Mouse (Mus musculus) liver, adult 2 months (tissue): ENCODE results near the gene Hikeshi.

ENCODE experiments used
- CTCF ChIP-seq: fragments of 200-500 bp; IDR thresholded peaks from 2 replicates; pipeline ENCODE4 v1.5.1; 2011; ENCODE audit warnings: low read depth, low read length, control low read depth
- POLR2A ChIP-seq: fragments of 200-500 bp; IDR thresholded peaks from 2 replicates; pipeline ENCODE4 v1.6.1; 2011; ENCODE audit warnings: low read length, control low read depth; ENCODE audit not compliant: insufficient read depth; ENCODE audit errors: extremely low read depth

DNA sequence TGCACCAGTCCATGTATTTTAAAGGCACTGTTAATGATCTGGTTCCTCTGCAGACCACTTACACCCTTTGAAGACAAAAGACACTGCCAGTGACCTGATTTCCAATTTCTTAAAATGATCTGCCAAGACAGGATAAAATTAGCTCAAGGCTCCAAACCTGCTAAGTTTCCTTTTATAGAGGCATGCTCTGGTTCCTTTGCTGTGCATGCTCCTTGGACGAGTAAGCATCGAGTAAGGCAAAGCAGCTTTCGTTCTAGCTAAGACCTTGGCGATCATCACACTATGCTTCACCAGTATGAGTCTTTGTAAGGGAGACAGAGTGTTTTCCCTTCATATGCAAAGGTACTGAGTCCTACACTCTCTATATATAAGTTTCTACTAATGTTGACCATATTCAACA, 23.2 kb downstream of the Hikeshi start:
- no peak for TF ChIP-seq CTCF
- no peak for TF ChIP-seq POLR2A
